Mouse (Mus musculus): ENCODE measurements at regions not wholly inside any gene's neighbourhood (a gene's known extent, or its start where the extent isn't known, plus 50 kb on each side); places are given as distances from the start of the nearest gene placed in this dataset.
"Not testable (repeated sequence)": the region's sequence is repeated elsewhere in the genome, so short reads cannot be mapped to it uniquely, and the experiment has no call there.

GRCm38 (mm10) chr10:117475086-117475945 lies 95.5 kb upstream of the Cpsf6 start:
- DNase-seq (ENCODE audit: low spot score) = no peak

- no peak for DNase-seq (ENCODE audit: low spot score)
Measured at GRCm38 (mm10) chr10:117474351-117475085, 94.7 kb upstream of the Cpsf6 start.

GRCm38 (mm10) chr10:117473471-117473870 lies 93.7 kb upstream of the Cpsf6 start:
- DNase-seq (ENCODE audit: low spot score) = no peak

DNA sequence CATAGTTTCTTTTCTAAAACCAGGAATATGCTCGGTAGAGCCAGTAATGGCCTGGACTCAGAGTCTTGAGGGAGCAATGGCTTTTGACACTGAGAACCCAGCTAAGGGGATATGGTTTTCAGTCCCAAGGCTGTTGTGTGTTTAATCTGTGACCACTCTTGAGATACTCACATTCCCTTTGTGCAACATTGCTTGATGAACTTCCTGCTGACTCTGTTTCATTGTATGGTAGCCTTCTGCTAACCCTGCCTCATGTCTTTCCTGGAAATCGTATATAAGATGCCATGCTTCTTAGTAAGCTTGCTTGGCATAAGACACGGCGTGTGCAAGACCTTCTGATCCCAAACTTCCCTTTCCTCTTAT lies 92.7 kb upstream of the Cpsf6 start:
- DNase-seq (ENCODE audit: low spot score) = no peak

DNA sequence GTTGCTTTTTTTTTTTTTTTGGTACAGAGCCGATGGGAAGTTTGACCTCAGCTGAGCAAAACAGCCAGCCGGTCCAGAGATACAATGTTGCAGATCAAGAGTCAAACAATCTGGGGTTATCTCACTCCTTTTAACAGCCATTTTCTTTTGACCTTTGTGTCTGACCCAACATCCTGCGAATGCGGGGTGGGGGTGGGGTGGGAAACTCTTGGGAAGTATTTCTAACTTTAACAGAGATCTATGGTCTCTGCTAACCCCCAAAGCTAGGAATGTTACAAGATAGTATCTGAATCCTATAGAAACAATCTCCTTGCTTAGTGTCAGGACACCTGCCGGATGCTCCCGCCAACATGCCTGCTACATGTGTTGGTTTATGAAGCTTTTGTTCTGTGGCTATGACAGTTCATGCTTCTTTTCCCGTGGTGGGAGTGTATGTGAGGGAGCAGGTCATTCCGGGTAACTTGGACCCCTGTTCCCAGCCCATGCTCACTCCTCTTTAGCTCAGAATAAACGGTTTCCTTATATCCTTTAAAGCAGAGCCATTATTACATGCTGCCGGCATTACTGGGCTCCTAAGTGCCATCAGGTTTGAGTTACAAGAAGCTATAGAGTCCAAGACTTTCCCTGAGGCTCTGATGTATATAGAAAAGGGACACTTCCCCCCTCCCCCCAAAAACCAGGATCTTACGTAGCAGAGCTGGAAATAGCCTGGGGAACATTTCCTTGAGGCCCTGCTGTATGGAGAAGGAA lies 92.2 kb upstream of the Cpsf6 start:
- DNase-seq (ENCODE audit: low spot score) = no peak

DNA sequence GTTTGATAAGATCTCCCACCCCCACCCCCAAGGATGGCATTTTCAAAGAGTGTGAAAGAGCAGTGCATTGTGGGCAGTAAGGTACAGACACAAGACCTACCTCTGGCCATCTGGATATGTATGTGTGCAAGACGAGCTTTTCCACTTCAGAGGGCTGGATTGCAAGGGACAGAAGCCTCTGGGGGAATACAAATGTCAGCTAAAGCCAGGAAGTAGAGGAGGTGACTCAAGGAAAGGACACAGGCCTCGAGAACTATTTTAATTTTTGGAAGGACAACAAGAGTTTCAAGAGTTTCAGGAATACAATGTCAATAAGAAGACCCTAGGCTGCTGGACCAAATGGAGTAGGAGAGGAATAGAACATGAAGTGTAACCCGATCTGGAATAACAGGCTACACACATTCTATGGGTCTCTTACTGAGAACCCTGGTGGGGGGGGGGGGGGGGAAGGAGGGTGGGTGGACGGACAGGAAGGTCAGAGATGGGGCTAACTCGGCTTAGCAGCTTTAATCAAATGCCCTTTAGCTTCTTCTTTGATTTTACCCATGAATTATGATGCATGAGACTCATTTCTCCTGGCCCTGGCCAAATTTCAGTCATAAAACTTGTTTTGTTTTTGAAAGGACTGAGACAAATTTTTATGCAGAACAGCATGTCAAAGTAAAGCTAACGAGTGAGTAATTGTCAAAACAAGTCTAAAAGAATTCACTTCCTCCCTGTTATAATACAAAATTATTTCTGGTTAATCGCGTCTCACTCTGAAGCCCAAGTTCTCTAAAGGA lies 91.4 kb upstream of the Cpsf6 start:
- no peak for DNase-seq (ENCODE audit: low spot score)

DNA sequence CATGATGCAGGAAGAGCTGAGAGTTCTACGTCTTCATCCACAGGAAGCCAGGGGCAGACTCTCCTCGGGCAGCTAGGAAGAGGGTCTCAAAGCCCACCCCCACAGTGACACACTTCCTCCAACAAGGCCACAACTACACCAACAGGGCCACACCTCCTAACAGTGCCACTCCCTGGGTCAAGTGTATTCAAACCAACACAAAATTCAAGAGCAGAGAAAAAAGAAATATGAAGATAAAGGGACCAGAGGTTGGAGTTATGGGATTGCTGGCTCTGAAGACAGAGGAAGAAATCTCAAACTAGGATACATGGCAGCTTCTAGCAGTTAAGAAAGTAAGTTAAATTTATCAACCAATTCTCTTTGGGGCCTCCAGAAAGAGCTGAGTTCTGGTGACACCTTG lies 90.7 kb upstream of the Cpsf6 start:
- DNase-seq (ENCODE audit: low spot score) = no peak

DNA sequence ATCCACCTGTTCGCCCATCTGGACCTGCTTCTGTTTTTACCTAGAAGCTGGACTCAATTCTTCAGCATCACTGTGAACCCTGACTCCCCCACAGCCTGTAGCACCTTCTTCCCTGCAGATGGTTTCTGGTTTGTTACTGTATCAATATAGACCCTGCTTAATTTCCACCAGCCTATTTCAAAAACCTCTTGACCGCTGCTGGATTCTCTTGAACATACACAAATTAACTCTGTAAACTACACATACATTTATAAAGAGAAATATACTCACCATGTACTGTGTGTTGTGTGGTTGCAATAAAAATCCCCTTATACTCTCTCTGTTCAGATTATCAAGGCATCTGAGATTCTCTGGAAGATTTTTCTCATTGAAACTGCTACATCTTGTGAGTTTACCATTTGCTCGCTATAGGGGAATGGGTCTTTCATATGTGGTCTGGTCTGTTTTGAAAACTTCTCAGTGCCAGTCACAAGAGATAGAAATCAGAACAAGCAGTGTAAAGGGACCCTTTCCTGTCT lies 89.8 kb upstream of the Cpsf6 start:
- no peak for DNase-seq (ENCODE audit: low spot score)

- DNase-seq (ENCODE audit: low spot score) = no peak
Measured at GRCm38 (mm10) chr10:117468931-117469572, 89.2 kb upstream of the Cpsf6 start.

GRCm38 (mm10) chr10:117468381-117468780 lies 88.6 kb upstream of the Cpsf6 start:
- no peak for DNase-seq (ENCODE audit: low spot score)

- DNase-seq (ENCODE audit: low spot score) = no peak
Measured at GRCm38 (mm10) chr10:117467161-117467560, 87.3 kb upstream of the Cpsf6 start.

DNA sequence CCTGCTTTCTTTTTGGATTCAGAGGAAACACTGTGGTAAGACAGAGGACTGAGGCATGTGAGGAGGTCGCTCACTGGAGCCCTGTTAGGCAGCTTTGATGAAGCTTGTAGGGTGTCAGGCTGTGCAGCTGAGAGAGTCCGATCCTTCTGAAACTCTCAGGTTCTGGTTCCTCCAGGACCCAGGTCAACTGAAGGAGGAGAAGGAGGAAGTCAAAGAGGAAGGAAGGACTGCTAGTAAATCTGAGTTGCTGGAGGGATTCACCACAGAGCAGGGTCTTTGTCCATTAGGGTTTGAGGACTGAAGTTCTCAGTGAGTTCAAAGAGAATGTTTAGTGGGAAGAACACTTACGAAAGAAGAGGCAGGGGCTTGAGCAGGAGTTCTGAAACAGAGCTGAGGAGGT lies 86.6 kb upstream of the Cpsf6 start:
- DNase-seq (ENCODE audit: low spot score) = no peak

GRCm38 (mm10) chr10:117465671-117466250 lies 85.9 kb upstream of the Cpsf6 start:
- DNase-seq (ENCODE audit: low spot score) = no peak

DNA sequence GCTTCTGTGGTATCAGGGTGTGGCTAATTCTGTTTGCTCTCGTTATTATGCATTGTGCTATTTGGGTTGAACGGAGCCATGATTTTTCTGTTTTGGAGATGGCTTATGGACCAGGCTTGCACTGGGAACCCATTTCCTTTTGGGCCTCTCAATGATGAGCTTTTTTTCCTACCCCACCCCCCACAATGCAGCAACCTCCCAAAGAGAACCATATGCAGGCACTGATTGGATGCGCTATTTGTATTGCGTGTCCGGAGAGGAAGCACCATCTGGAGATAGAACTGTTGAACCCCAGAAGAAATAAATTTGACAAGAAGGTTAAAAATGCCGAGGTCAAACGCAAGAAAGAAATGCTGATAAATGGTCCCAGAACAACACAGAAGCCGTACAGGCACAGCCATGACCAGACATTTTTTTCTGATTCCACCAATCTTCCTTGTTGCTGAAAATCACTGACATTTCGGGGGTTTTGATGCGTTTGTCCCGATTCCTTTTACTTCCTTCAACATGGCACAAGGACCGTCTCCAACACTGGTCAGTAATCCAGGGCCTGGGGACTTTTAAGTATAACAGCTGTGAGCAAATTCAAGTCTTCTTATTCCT lies 85.3 kb upstream of the Cpsf6 start:
- DNase-seq (ENCODE audit: low spot score) = no peak

DNA sequence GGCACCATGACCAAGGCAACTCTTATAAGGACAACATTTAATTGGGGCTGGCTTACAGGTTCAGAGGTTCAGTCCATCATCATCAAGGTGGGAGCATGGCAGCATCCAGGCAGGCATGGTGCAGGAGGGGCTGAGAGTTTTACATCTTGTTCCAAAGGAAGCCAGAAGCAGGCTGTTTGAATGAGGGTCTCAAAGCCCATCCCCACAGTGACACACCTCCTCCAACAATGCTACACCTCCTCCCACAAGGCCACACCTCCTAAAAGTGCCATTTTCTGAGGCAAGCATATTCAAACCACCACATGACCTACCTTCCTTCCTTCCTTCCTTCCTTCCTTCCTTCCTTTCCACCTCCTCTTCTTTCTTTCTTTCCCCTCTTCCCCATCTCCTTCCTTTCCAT lies 84.5 kb upstream of the Cpsf6 start:
- DNase-seq (ENCODE audit: low spot score) = not testable (repeated sequence)

- DNase-seq (ENCODE audit: low spot score) = no peak
Measured at GRCm38 (mm10) chr10:117463636-117464035, 83.8 kb upstream of the Cpsf6 start.

DNA sequence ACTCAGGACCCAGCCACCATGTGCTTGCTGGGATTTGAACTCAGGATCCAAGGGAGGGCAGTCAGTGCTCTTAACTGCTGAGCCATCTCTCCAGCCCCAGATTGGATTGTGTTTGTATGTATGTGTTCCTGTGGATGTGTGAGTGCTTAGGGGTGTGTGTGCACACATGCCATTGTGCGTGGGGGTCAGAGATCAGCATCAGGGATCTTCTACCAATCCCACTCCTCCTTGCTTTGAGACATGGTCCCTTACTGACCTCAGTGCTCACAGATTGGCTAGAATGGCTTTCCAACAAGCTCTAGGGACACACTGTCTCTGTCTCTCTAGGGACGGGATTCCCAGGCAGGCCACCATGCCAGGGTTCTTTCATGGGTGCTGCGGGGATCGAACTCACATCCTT lies 83.1 kb upstream of the Cpsf6 start:
- DNase-seq (ENCODE audit: low spot score) = no peak

DNA sequence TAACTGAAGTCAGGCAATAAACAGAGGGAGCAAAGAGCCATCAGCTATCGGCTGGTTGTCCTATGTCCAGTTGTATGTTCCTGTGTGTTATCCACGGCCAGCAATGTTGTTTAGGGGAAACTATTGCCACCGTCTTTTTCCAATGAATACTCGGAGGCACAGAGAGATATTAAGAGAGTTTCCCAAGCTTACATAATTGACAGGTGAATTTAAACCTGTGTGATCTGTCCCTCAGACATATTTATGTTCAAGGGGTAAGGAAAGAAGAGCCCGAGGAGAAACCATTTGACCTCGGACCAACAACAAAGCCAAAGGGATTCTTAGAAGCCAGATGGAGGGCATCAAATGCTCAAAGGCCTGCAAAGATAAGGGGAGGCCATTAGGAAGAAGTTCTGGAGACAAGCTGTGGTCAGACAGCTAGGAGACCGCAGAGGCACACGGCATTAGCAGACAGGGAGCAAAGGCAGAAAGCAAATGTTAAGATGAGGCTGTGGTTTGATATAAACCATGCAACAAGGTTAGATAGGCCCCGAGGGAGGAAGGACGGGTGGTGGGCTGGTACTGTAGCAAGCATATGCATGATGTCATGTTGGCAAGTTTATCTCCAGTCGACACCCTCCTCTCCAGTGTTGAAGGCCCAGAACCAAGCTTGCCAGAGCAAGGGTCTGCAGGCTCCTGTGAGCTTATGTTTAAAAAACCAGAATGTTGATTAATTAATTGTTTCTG lies 82.1 kb upstream of the Cpsf6 start:
- no peak for DNase-seq (ENCODE audit: low spot score)

GRCm38 (mm10) chr10:117461261-117461660 lies 81.4 kb upstream of the Cpsf6 start:
- no peak for DNase-seq (ENCODE audit: low spot score)

GRCm38 (mm10) chr10:117460366-117460730 lies 80.5 kb upstream of the Cpsf6 start:
- DNase-seq (ENCODE audit: low spot score) = no peak

All from layer of hippocampus, adult 11-12 months (tissue).